Mouse (Mus musculus): Measurements from ENCODE around the gene Gngt2.

- TF ChIP-seq CTCF (conservative IDR thresholded peaks at IDR 0.05; ENCODE audit: low read length) (no peak), POU5F1 (IDR thresholded peaks at IDR 0.05; ENCODE audit: borderline replicate concordance, low read length) (no peak)
Observed at GRCm38 (mm10) chr11:95808448-95809011, 28.5 kb upstream of the Gngt2 start.

All from E14TG2a.4 (cell line).